Mouse (Mus musculus): Measurements from ENCODE around the gene Sema6d. TPM values are rescaled to one million over a fixed set of nuclear protein-coding genes. Genes with fewer than 3 reads are reported as not detected.
A peak's percentile ranks its signal among the peaks of the same experiment; 100 is the strongest.

The Sema6d gene
- total RNA-seq, 2 experiments from 2014 or later: 44.5 to 49.2 TPM

- intact Hi-C loops (cut with DNase I): no loop called here
- no peak for DNase-seq (ENCODE audit: low spot score in 2 of 2)
Measured at GRCm38 (mm10) chr2:124601702-124602378, 512.1 kb downstream of the Sema6d start.

- intact Hi-C loops (cut with DNase I): no loop called here
- no peak for DNase-seq (ENCODE audit: low spot score in 2 of 2)
Measured at GRCm38 (mm10) chr2:124602379-124602913, 512.7 kb downstream of the Sema6d start.

GRCm38 (mm10) chr2:124605341-124605740, 515.6 kb downstream of the Sema6d start:
- DNase-seq (ENCODE audit: low spot score in 2 of 2): no peak
- intact Hi-C loops (cut with DNase I): loop anchor here (5.0 kb wide), 2 partner anchors 322 to 503 kb away; no protein-coding TSS in a partner anchor

GRCm38 (mm10) chr2:124607986-124608385, 518.2 kb downstream of the Sema6d start:
- no peak for DNase-seq (ENCODE audit: low spot score in 2 of 2)
- intact Hi-C loops (cut with DNase I): loop anchor here (5.0 kb wide), 2 partner anchors 319 to 506 kb away; no protein-coding TSS in a partner anchor

- no peak for DNase-seq (ENCODE audit: low spot score in 2 of 2)
- intact Hi-C loops (cut with DNase I): loop anchor here (5.0 kb wide), 2 partner anchors 319 to 506 kb away; no protein-coding TSS in a partner anchor
Measured at GRCm38 (mm10) chr2:124608546-124608945, 518.8 kb downstream of the Sema6d start.

GRCm38 (mm10) chr2:124609014-124609413, 519.2 kb downstream of the Sema6d start:
- DNase-seq (ENCODE audit: low spot score in 2 of 2): no peak
- intact Hi-C loops (cut with DNase I): loop anchor here (5.0 kb wide), 2 partner anchors 318 to 507 kb away; no protein-coding TSS in a partner anchor

- intact Hi-C loops (cut with DNase I): loop anchor here (5.0 kb wide), 4 partner anchors 47 to 508 kb away; no protein-coding TSS in a partner anchor
- DNase-seq (ENCODE audit: low spot score in 2 of 2): peak; percentile 81 to 83
Measured at GRCm38 (mm10) chr2:124609711-124610585, 520.2 kb downstream of the Sema6d start.

- intact Hi-C loops (cut with DNase I): loop anchor here (5.0 kb wide), 2 partner anchors 47 to 137 kb away; no protein-coding TSS in a partner anchor
- no peak for DNase-seq (ENCODE audit: low spot score in 2 of 2)
Measured at GRCm38 (mm10) chr2:124610586-124611105, 520.9 kb downstream of the Sema6d start.

GRCm38 (mm10) chr2:124611226-124611625, 521.5 kb downstream of the Sema6d start:
- intact Hi-C loops (cut with DNase I): loop anchor here (5.0 kb wide), 2 partner anchors 46 to 136 kb away; no protein-coding TSS in a partner anchor
- DNase-seq (ENCODE audit: low spot score in 2 of 2): no peak

- no peak for DNase-seq (ENCODE audit: low spot score in 2 of 2)
- intact Hi-C loops (cut with DNase I): loop anchor here (5.0 kb wide), 2 partner anchors 45 to 135 kb away; no protein-coding TSS in a partner anchor
Measured at GRCm38 (mm10) chr2:124612276-124612675, 522.5 kb downstream of the Sema6d start.

GRCm38 (mm10) chr2:124612727-124613510, 523.1 kb downstream of the Sema6d start:
- DNase-seq (ENCODE audit: low spot score in 2 of 2): no peak
- intact Hi-C loops (cut with DNase I): loop anchor here (5.0 kb wide), 2 partner anchors 44 to 134 kb away; no protein-coding TSS in a partner anchor

- intact Hi-C loops (cut with DNase I): loop anchor here (5.0 kb wide), 2 partner anchors 44 to 134 kb away; no protein-coding TSS in a partner anchor
- no peak for DNase-seq (ENCODE audit: low spot score in 2 of 2)
Measured at GRCm38 (mm10) chr2:124613671-124614210, 524.0 kb downstream of the Sema6d start.

GRCm38 (mm10) chr2:124616746-124617145, 527.0 kb downstream of the Sema6d start:
- intact Hi-C loops (cut with DNase I): no loop called here
- no peak for DNase-seq (ENCODE audit: low spot score in 2 of 2)

GRCm38 (mm10) chr2:124617440-124617839, 527.7 kb downstream of the Sema6d start:
- intact Hi-C loops (cut with DNase I): no loop called here
- peak in 1 of 2 experiments; percentile 24 for DNase-seq (ENCODE audit: low spot score in 2 of 2)

- intact Hi-C loops (cut with DNase I): no loop called here
- no peak for DNase-seq (ENCODE audit: low spot score in 2 of 2)
Measured at GRCm38 (mm10) chr2:124618091-124618490, 528.3 kb downstream of the Sema6d start.

- intact Hi-C loops (cut with DNase I): no loop called here
- DNase-seq (ENCODE audit: low spot score in 2 of 2): no peak
Measured at GRCm38 (mm10) chr2:124618526-124619219, 528.9 kb downstream of the Sema6d start.

GRCm38 (mm10) chr2:124620470-124620869, 530.7 kb downstream of the Sema6d start:
- intact Hi-C loops (cut with DNase I): no loop called here
- no peak for DNase-seq (ENCODE audit: low spot score in 2 of 2)
